Mouse (Mus musculus) kidney, embryonic 16.5 days (tissue): ENCODE data around the gene Gcm1. TPM values are rescaled to one million over a fixed set of nuclear protein-coding genes. Genes with fewer than 3 reads are reported as not detected.
A peak's percentile ranks its signal among the peaks of the same experiment; 100 is the strongest.

ENCODE experiments used
- ATAC-seq: fragments of 200-750 bp; cut with Nextera tagmentation; 2 replicates; pipeline ENCODE4 v1.8.0; 2017; ENCODE audit warnings: moderate TSS enrichment; ENCODE audit not compliant: low FRiP score, low TSS enrichment
- H3K27ac ChIP-seq: fragments of 300-500 bp; sonication (generic); 2 replicates; pipeline ENCODE4 v1.5.1; 2014; ENCODE audit warnings: low read length
- H3K27me3 ChIP-seq: fragments of 300-500 bp; sonication (generic); 2 replicates; pipeline ENCODE4 v1.6.1; 2014; ENCODE audit warnings: low read length, control low read depth, mixed read lengths; ENCODE audit not compliant: insufficient read depth
- H3K36me3 ChIP-seq: fragments of 300-500 bp; sonication (generic); 2 replicates; pipeline ENCODE4 v1.6.1; 2014; ENCODE audit warnings: low read length, control low read depth, mixed read lengths; ENCODE audit not compliant: insufficient read depth
- H3K4me1 ChIP-seq: fragments of 300-500 bp; sonication (generic); 2 replicates; pipeline ENCODE4 v1.6.1; 2014; ENCODE audit warnings: low read length, control low read depth, mixed read lengths; ENCODE audit not compliant: insufficient read depth
- H3K4me2 ChIP-seq: fragments of 300-500 bp; sonication (generic); replicated peaks from 2 replicates; pipeline ENCODE4 v1.6.1; 2014; ENCODE audit warnings: low read depth, low read length
- H3K4me3 ChIP-seq: fragments of 300-500 bp; sonication (generic); 2 replicates; pipeline ENCODE4 v1.5.1; 2014; ENCODE audit warnings: mild to moderate bottlenecking, low read length
- H3K9ac ChIP-seq: fragments of 300-500 bp; sonication (generic); replicated peaks from 2 replicates; pipeline ENCODE4 v1.6.1; 2014; ENCODE audit warnings: low read length
- H3K9me3 ChIP-seq: fragments of 300-500 bp; sonication (generic); 2 replicates; pipeline ENCODE4 v1.6.1; 2016; ENCODE audit warnings: low read length, control low read depth
- WGBS: fragments of 180-500 bp; shearing (Covaris S2); extraction: QIAGEN DNeasy Blood & Tissue Kit; methylation state at CpG from one replicate; pipeline ENCODE4 v1.1.7; 2014; 5-methylcytosine and 5-hydroxymethylcytosine counted together
- polyA plus RNA-seq: library from polyadenylated mRNA; unstranded; fragments of >200 nt; fragmentation: Nextera tagmentation; extraction: Ambion mirVana; gene quantifications from 2 replicates; pipeline ENCODE4 v1.2.1, GENCODE M21; 2015

Gcm1 gene
- polyA plus RNA-seq: 1.1 and 1.2 TPM in 2 replicates

DNA sequence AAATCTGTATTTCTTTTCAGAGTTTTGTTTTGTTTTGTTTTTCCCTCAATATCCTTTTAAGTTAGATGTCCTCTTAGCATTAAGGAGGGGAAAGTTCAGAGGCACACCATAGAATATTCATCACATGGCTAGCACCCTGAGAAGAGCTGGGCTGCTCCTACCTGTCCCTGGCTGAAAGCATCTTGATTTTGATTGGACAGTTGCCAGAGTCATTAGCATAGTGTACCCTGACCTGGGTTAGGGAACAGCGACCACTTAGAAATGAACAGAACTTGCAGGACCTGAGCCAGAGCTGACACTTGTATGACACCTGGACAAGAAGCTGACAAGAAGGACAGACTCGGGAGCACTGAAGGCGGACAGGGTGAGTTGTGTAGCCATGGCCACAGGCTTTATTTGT lies at the start of gene Gcm1:
Gene Gcm1, plus strand, starts transcription at position 248 of the 400 bp plus-strand sequence.
- Histone ChIP-seq H3K9ac (no peak within 1 kb of the TSS), H3K27ac (no peak within 1 kb of the TSS), H3K4me2 (no peak within 1 kb of the TSS), H3K9me3 (no peaks in the 10 kb centered on the region), H3K4me3 (no peak within 1 kb of the TSS), H3K36me3 (no peaks in the 10 kb centered on the region), H3K4me1 (no peaks in the 10 kb centered on the region), H3K27me3 (no peaks in the 10 kb centered on the region)
- WGBS: 39% methylated on average over 3 of the region's 3 CpGs
- peak; percentile 76 for ATAC-seq

DNA sequence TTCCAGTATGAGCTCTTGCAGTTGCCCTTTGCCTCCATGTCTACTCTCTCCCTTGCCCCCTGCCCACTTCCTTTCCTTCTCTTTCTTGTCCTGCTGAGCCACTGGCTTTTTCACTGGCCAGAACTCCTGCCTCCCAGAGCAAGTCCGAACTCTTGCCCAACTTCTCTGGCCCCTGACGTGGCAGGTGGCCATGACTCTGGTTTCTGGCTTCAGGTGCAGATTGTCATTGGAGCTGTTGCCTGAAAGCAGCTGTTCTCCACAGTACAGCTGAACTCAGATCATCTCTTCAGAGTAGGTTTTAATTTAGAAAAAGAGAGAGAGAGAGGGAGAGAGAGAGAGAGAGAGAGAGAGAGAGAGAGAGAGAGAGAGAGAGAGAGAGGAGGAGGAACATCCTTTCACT lies 48.4 kb upstream of the Gcm1 start:
- 84% methylated on average over 2 of the region's 2 CpGs for WGBS
- H3K36me3 ChIP-seq: no peaks in the 10 kb centered on the region
- no peaks in the 10 kb centered on the region for H3K9me3 ChIP-seq
- H3K4me3 ChIP-seq: no peak overlapping the region
- no peak overlapping the region for H3K4me2 ChIP-seq
- no peak for ATAC-seq
- no peaks in the 10 kb centered on the region for H3K27me3 ChIP-seq
- H3K4me1 ChIP-seq: no peaks in the 10 kb centered on the region
- H3K9ac ChIP-seq: no peak overlapping the region
- H3K27ac ChIP-seq: no peak overlapping the region

DNA sequence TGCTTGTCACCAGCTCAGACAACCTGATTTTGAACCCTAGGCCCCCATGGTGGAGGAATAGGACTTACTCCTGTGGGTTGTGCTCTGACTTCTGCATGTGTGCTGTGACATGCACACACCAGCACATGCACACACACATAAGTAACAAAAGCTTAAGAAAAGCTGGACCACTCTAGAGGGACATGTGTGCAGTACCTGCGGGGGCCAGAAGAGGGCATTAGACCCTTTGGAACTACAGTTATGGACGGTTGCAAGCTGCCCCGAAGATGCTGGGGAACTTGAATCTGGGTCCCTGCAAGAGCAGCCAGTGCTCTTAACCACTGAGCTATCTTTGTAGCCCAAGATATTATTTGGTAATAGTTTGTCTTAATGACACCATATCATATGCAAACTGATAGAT lies 46.2 kb upstream of the Gcm1 start:
- no peak for ATAC-seq
- H3K4me1 ChIP-seq: no peaks in the 10 kb centered on the region
- 55% methylated on average over 3 of the region's 3 CpGs for WGBS
- H3K4me2 ChIP-seq: no peak overlapping the region
- H3K9ac ChIP-seq: no peak overlapping the region
- no peak overlapping the region for H3K4me3 ChIP-seq
- H3K36me3 ChIP-seq: no peaks in the 10 kb centered on the region
- no peaks in the 10 kb centered on the region for H3K9me3 ChIP-seq
- no peaks in the 10 kb centered on the region for H3K27me3 ChIP-seq
- no peak overlapping the region for H3K27ac ChIP-seq

DNA sequence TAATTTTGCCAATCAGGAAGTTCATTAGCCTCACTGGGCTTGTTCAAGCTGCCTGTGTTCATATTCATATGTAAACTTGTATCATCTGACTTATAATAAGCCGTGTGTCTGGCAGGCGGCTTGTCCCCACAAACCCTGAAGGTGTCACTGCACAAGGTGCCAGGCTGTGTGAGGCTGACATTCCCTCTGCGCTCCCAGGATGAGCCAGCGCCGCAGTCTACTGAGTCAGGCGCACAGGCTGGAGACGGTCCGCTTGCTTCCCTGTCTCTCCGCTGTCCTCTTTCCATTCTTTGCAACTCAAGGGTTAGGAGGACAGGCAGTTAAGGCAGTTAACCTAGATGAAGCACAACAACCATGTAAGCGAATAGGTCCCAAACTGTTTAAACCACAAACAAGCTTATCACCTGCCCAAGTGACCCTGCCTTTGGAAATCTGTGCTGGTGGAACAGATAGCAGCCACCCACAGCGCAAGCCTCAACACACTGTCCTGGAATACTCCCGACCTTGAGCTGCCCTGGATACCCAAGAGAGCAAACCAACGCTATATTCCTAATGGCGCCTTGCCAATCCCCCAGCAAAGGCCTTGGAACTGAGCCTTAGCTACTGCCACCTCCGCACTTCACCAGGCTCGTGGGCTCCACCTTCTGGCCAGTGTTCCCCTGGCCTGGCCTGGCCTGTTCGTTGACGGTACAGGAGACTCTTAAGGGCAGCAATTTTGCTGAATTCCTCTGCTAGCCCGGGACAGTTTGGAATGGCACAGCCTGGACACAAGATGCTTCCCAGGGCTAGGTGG lies 45.3 kb upstream of the Gcm1 start:
- ATAC-seq: peak; percentile 90
- Histone ChIP-seq H3K4me1 (no peaks in the 10 kb centered on the region), H3K4me2 (no peak overlapping the region), H3K36me3 (no peaks in the 10 kb centered on the region), H3K27ac (no peak overlapping the region), H3K9me3 (no peaks in the 10 kb centered on the region), H3K9ac (no peak overlapping the region), H3K27me3 (no peaks in the 10 kb centered on the region), H3K4me3 (no peak overlapping the region)
- 55% methylated on average over 19 of the region's 19 CpGs for WGBS

DNA sequence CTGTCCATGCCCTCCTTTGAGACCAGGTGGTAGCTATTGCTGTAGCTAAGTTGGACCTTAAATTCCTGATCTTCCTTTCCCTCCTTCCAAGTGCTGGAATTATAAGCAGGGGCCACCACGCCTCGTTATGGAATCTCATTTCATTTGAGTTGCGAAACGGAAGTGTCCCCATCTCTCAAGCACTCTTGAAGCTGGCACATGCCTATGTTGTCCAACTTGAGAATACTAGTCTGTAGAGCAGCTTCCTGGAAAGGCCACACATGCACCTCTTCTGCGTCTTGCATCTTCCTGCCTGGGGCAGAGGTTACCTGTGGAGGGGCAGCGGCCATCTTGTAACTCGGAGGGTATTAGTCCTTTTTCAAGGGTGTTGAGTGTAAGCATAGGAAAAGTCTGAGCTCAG lies 42.3 kb upstream of the Gcm1 start:
- Histone ChIP-seq H3K4me2 (no peak overlapping the region), H3K9me3 (no peaks in the 10 kb centered on the region), H3K9ac (no peak overlapping the region), H3K27me3 (no peaks in the 10 kb centered on the region), H3K27ac (no peak overlapping the region), H3K36me3 (no peaks in the 10 kb centered on the region), H3K4me3 (no peak overlapping the region), H3K4me1 (no peaks in the 10 kb centered on the region)
- WGBS: 94% methylated on average over 7 of the region's 7 CpGs
- ATAC-seq: no peak

DNA sequence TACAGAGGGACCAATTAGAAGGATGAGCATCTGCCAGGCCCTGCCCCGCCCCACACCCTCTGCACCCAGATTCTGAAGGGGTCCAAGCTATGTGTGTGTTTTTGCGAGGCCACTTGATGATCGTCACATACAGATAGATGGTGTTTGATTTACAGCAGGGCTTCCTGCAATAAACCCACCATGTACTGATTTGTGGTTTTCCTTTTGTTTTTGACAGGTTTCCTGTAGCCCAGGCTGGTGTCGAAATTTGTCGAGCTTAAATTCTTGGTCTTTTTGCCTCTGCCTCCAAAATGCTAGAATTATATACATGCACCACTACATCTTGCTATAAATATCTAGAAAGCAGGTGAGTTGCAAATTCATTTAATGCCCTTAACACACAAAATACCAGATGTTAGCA lies 41.5 kb upstream of the Gcm1 start:
- WGBS: 60% methylated on average over 5 of the region's 5 CpGs
- no peak overlapping the region for H3K4me2 ChIP-seq
- H3K36me3 ChIP-seq: no peaks in the 10 kb centered on the region

DNA sequence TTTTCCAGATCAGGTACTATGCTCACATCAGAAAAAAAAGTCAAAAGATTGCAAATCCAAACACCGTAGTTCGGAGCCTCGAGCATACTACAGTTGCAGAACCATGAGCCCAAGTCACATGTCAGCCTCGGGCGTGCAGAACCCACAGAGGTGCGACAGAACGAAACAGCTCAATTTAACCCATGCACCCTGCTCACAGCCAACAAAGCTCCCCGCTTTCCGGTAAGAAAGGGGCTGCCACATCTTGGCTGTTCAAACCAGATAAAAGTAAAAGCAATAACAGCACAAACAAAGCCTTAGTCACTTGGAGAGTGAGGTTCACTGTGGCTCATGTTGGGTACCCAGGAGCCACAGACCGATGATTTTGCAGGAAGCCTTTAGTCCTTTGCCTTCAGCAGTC lies 41.0 kb upstream of the Gcm1 start:
- ATAC-seq: no peak
- WGBS: 69% methylated on average over 10 of the region's 10 CpGs
- no peaks in the 10 kb centered on the region for H3K36me3 ChIP-seq
- H3K9me3 ChIP-seq: no peaks in the 10 kb centered on the region
- no peaks in the 10 kb centered on the region for H3K27me3 ChIP-seq
- no peak overlapping the region for H3K27ac ChIP-seq
- H3K4me1 ChIP-seq: 0 out of 2 replicates have a peak, but pooled peaks cover 1% of the 10 kb centered on the region
- H3K9ac ChIP-seq: no peak overlapping the region
- H3K4me2 ChIP-seq: no peak overlapping the region
- no peak overlapping the region for H3K4me3 ChIP-seq

More for the DNA sequence above, 41.5 kb upstream of the Gcm1 start:
- no peak for ATAC-seq
- no peaks in the 10 kb centered on the region for H3K4me1 ChIP-seq
- no peaks in the 10 kb centered on the region for H3K27me3 ChIP-seq
- no peak overlapping the region for H3K27ac ChIP-seq
- no peak overlapping the region for H3K9ac ChIP-seq
- no peaks in the 10 kb centered on the region for H3K9me3 ChIP-seq
- no peak overlapping the region for H3K4me3 ChIP-seq

DNA sequence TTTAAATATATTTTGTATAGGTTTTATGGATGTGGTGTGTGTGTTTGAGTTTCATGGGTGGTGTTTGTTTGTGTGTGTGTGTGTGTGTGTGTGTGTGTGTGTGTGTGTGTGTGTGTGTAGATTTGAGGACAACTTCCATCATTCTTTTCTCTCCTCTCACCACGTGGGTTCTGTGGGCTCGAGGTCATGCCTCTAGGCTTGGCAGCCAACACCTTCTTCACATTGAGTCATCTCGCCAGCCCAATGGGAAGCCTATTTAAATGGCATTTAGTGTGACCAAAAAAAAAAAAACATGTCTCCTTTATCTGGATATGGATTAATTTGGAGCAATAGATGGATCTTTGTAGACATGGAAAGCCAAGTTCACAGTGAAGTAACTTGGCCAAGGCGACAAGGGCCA lies 39.7 kb upstream of the Gcm1 start:
- WGBS: 89% methylated on average over 4 of the region's 4 CpGs
- H3K4me3 ChIP-seq: no peak overlapping the region
- no peaks in the 10 kb centered on the region for H3K27me3 ChIP-seq
- H3K9ac ChIP-seq: no peak overlapping the region
- no peak overlapping the region for H3K27ac ChIP-seq
- no peak overlapping the region for H3K4me2 ChIP-seq
- no peaks in the 10 kb centered on the region for H3K36me3 ChIP-seq
- peaks cover 10% of the 10 kb centered on the region for H3K4me1 ChIP-seq
- no peak for ATAC-seq
- H3K9me3 ChIP-seq: no peaks in the 10 kb centered on the region

DNA sequence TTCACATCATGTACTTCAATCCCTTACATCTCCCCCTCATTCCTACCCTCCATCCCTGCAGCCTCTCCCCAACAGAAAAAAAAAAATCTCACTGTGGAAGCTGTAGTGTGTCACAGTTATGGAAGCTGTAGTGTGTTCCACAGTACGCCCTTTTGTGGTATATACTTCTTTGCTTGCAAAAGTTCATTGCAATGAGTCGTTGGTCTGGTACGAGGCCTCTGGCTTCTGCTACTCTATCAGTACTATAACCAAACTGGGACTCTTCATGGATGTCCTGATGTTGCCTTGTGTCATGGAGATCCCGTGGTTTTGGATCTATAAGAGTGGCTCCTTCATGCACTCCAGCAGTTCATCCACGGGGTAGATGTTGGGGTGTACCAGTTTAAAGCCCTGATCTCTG lies 39.0 kb upstream of the Gcm1 start:
- 88% methylated on average over 5 of the region's 5 CpGs for WGBS
- no peak overlapping the region for H3K4me2 ChIP-seq
- H3K4me3 ChIP-seq: no peak overlapping the region
- H3K9me3 ChIP-seq: no peaks in the 10 kb centered on the region
- no peaks in the 10 kb centered on the region for H3K27me3 ChIP-seq
- H3K36me3 ChIP-seq: no peaks in the 10 kb centered on the region
- H3K27ac ChIP-seq: no peak overlapping the region
- H3K4me1 ChIP-seq: peaks cover 10% of the 10 kb centered on the region
- no peak for ATAC-seq
- H3K9ac ChIP-seq: no peak overlapping the region

DNA sequence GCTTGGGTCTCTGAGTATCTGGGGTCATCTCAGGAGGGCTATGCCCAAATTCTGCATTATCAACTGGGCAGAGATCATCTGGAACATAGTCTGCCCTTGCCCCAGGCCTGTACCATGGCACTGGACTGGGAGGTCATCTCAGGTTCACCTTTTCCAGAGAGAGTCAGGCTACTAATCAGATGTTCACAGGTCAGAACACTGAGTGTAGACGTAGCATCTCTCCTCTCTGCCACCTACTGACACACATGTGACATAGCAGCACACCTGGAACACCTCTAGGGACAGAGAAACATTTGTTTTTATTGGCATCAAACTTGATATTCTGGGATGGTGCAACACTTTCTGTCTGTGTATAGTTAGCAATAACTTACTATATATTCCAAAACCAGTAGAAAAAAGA lies 37.9 kb upstream of the Gcm1 start:
- H3K4me3 ChIP-seq: no peak overlapping the region
- no peak overlapping the region for H3K27ac ChIP-seq
- H3K27me3 ChIP-seq: no peaks in the 10 kb centered on the region
- no peaks in the 10 kb centered on the region for H3K36me3 ChIP-seq
- no peaks in the 10 kb centered on the region for H3K9me3 ChIP-seq
- H3K4me1 ChIP-seq: peaks cover 10% of the 10 kb centered on the region
- 27% methylated on average over 1 of the region's 1 CpGs for WGBS
- H3K9ac ChIP-seq: no peak overlapping the region
- ATAC-seq: no peak
- H3K4me2 ChIP-seq: no peak overlapping the region
